Mouse (Mus musculus) ovary, postnatal 14 days (tissue): ENCODE data around the gene Actr10.

Source experiments
- DNase-seq: peaks from one replicate; pipeline ENCODE4 v3.0.0; 2022; ENCODE audit warnings: low spot score

The Actr10 gene

DNA sequence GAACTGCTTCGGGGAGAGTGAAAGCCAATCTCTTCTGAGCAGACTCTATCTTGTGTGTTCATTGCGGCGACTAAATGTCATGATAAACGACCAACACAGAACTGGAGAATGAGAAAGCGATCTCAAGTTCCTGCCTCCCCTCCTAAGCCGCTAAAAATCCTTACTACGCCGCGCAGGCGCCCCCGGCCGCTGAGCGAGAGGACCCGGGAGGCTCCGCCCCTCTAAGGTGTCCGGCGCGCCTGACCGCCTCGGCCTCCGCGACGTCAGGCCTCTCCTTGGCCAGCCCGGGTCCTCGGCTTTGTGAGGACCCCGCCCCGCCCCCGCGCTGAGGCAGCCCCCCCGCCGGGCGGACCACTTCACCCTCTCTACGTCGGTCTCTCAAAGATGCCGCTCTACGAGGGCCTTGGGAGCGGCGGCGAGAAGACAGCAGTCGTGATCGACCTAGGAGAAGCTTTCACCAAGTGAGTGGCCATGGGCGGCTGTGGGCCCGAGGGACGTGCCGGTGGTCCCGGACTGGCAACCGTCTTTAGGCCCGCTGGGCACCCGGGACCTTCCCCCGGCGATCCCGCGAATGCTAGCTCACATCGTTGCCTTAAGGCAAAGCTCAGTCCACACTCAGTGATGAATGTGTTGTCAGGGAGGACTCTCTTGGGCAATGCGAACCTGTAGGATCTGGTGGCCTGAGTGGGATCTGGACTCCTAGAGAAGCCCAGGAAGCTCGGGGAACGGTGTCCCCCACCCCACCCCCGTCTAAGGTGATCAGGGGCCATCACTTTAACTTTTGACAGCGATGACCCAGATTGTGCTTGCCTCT is at the start of gene Actr10:
Actr10 (plus strand) TSS at position 287 of the 814 bp plus-strand sequence.
- DNase-seq, result peak; percentile 94

DNA sequence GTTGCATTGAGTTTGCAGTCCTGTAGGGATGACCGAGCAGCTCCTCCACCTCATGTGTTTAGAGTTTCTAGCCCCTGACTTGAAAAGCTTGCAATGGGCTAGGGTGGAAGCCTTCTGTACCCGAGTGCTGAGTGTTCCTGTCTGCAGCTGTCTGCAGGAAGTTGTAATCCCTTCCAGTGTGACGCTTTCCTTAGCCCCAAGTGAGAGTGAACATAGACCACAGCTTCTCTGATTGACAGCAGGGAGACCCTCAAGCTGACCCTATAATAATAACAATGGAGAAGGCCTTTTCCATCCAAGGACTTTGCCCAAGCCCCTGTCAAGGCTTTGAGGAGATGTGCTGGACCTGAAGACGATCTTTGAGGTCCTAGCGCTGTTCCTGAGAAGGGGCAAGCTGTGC is 47.3 kb upstream of the Actr10 start:
- no peak for DNase-seq

DNA sequence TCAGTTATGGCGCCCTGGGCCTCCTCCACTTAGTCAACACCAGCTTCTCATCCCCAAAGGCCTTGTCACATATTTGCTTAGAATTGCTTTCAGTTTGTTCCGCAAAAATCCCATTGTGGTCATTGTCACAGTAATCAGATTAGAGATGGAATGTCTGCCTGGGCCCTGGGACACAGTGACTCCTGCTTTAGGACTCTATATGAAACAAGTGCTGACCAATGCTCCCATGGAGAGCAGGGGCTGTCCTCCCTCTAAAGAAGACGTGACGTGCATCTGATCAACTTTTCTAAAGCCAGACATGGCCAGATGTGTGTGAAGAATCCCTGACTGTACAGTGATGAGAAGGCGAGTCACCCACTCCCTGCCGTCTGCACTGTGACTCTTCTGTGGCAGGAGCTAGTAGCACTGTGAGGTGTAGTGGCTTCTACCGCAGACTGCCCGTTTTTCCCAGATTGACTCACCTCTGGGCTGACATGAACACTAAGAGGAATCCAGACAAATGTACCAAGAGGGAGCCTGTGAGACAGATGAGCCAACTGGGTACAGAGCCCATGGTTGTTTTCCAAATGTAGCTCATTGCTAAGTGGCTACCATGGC is 46.7 kb upstream of the Actr10 start:
- DNase-seq, result no peak

DNA sequence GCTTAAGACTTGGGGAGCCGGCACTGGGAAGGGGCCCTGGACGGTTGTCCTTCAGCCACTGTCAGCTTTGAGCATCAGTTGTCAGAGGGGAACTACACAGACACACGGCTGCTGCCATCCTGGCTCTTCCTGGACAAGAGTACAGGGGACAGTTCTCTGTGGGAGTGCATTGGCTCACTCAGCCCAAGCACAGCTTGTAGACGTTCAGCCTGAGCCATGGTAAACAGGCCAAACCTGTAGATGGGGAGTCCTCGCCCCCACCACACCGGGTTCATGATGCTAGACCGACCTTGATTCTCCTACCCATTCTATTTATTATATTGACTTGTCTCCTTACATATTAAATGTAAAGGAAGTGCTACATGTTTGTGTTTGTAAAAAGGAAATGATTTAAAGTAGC is 42.4 kb upstream of the Actr10 start:
- DNase-seq, result no peak

DNA sequence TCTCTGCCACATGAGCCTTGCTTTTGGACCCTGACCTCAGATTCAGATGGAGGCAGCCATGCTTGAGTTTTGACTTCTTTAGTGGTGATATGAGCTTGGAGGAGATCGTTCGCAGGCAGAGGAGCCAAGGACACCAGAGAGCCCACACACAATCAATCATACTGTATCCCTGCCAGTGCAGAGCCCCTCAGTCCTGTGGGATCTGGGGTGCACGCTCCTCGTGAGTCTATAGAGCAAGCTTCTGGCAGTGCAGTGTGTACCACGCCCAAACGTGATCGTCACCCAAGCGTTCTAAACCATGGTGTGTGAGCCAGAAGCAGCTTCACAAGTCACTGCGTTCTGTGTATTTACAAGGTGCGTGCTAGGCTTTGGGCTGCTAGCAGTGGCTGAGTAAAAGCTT is 41.6 kb upstream of the Actr10 start:
- DNase-seq, result no peak

DNA sequence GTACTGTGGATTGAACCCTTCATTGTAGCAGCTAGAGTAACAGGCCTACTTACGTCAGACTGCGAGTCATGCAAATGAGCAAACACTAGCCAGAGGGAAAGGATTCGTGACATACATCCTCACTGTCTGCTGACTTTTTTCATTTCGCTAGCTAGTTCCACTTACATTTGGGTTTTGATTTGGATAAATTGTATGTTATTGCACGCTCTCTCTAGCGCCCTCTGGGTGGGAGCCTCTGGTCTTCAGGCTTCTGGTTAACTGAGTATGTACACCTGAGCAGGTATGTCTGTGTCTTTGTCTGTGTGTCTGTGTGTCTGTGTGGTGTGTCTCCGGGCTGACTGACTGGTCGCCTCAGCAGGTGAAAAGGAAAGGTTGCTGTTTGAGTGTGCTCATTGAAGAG is 40.2 kb upstream of the Actr10 start:
- DNase-seq, result no peak

DNA sequence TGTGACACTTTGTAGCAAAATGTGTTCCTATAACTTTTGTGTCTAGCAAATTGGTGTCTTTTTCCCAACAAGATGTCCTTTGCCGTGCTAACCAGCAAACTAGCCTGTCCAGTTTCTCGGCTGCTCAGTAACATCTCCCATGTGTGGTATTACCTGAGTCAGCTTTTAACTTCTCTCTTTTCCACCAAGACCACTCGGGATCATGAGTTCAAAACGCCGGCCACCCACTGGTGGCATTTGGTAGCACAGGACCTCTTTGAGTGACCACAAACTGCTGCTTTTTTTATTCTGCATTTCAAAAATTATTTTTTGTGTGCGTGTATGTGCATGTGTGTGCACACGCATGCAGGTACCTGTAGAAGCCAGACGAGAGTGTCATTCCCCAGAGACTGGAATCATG is 39.2 kb upstream of the Actr10 start:
- DNase-seq, result no peak

DNA sequence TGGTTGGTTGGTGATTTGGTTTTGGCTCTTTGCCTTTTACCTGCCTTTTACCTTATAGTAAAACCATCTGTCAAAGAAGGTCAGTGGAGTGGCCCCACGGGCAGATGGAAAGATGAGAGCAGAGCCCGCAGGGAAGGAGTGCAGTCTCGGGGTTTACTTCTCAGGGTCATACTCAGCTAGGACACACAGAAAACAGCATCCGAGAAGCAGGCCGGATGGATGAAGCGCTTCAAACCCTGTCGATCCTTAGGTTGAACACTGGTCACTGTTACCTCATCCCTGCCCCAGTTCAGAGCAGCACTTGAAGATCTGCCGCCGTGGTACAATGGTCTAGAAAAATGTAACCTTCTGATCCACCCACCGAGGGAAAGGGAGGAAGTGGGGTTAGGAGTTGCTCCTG is 33.2 kb upstream of the Actr10 start:
- no peak for DNase-seq

DNA sequence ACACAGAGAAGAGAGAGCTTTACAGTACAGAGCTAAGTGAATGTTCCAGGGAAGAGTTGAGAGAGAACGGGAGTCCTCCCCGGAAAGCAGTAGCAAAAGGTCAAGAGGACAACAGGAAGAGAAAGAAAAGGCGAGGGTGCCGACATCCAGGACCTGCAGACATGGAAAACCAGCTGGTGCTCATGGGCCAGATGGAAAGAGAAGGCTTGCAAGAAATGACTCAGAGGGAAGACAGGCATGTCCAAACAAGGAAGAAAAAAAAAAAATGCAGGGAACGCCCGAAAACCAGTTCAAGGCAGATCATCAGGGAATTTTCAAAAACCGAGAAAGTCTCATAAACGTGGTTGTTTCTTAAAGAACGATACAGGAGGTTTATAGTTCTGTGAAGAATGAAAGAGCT is 30.8 kb upstream of the Actr10 start:
- no peak for DNase-seq

DNA sequence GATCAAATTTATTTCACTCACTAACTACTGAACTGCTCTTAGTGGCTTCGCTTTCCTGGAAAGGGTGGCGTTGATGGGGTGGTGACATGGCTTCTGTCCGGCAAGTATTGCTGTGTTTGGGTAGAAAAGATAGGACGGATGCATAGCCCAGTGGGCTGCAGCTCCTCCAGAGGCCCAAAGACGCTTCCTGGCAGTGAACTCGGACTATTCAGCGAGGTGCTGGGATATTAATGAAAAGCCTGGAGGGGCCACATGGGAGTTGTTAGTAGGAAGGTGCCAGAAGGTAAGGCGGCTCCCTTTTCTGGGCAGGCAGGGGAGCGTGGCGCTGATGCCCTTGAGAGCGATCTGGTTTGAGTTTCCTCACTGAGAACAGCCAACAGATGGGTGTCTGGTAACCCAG is 30.0 kb upstream of the Actr10 start:
- DNase-seq, result no peak

DNA sequence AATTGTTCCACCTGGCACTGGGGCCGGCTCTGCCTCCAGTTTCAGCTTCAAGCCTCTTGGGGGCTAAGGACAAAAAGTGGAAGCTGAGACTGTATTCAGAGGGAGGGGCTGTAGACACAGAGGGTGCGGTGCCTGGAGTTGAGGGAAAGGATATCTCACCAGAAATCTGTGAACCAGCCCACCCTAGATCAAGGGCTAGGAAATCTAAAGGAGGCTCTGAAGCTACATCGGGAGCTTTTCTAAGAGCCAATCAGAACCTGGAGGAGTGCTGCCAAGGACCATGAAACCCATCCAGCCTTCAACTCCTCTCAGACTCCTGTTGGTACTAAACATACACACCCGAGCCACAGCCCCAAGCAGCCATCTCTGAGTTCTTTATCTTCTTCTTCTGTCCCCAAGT is 29.6 kb upstream of the Actr10 start:
- DNase-seq, result no peak

DNA sequence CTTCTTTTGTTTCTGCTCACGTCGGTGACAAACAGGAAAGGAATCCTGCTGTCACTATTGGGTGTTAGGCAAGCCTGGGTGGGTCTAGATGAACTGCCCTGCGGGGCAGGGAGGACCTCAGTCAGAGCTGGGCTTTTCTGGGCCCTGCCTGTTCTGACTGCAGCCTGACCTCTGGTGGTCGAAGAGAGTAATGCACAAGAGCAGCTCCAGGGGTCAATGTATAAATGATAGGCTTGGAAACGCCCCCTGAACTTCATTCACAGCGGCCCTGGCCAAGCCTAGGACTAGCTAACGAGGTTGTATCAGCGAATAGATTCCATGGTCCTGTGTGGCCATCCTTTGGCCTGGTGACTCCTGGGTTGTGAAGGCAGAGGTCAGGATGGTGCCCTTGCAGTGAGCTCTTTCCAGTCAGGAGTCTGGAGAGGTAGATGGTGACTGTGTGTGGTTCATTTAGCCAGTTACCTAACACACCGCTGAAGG is 27.4 kb upstream of the Actr10 start:
- DNase-seq, result peak; percentile 82

DNA sequence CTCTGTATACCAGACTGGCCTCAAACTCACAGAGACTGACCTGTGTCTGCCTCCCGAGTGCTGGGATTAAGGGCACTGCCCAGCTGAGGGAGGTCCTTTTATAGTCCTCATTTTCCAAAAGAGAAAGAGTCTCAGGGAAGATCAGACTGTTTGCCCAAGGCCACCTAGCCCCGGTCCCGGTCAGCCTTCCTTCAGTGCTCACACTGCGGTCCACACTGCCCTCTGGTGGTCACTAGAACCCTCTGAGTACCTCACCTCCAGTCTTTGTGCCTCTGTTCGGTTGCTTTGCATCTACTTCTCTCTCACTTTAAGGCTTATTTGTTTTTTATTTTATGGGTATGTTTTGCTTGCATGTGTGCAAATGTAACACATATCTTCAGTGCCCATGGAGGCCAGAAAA is 26.6 kb upstream of the Actr10 start:
- DNase-seq, result peak; percentile 84

DNA sequence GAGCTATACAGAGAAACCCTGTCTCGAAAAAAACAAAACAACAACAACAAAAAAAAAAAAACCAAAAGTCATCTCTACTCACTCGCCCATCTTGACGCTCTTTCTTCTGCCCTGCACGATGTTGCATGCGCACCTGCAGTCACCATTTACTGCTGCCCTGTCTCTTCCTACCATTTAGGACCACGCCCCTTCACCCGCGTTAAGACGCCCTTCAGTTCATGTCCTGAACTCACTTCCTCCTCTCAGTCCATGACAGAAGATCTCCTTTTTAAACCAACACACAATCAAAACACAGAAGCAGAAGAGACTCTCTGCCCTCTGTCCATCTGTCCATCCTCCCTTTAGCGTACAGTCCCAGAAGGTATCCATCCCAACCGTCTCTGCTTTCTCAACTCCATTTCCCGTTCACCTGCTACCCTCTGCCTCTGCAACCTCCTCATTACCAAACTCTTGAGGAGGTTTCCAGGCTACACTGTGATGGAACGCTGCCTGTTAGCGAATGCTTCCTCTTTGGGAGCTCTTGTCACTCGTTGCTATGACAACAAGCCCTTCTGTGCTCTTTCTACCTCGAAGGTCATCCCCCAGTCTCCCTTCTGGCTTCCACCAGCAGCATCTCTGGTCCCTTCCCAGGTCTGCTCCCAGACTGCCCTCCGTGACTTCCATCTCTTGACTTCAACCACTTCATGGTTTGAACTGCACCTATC is 25.8 kb upstream of the Actr10 start:
- DNase-seq, result no peak

DNA sequence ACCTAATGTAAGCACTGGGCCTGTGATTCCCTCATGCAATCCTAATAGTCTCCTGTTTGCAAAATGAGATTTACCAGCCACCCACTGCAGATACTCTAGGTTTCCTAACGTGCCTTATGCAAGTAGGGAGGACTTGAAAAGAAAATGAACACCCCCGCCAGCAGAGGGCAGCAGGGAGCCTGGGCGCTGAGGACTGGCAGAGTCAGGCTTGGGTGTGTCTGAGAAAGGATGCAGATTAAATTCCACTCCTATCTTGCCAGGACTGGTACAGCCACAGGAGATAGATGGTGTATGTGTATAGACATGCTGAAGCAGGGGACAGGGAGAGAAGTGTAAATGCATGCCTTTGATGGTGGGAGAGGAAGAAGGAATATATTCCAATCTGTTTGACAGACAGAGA is 24.2 kb upstream of the Actr10 start:
- DNase-seq, result peak; percentile 34

DNA sequence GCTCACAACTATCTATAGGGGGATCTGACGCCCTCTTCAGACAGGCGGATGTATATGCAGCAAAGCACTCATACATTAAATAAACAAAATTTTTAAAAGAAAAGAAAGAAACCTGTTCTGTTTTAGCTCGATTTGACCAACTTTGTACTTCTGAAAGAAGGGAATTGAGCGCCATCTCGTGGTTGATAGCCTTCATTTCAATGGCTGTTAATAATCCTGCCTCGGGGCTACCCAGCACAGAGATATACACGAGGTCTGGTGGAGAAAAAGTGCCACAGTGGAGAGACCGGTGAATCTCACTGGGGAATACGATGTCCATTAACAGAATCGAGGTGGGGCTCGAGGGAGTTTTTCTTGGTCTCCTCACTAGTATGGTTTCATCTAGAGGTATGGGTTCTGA is 23.3 kb upstream of the Actr10 start:
- DNase-seq, result no peak

DNA sequence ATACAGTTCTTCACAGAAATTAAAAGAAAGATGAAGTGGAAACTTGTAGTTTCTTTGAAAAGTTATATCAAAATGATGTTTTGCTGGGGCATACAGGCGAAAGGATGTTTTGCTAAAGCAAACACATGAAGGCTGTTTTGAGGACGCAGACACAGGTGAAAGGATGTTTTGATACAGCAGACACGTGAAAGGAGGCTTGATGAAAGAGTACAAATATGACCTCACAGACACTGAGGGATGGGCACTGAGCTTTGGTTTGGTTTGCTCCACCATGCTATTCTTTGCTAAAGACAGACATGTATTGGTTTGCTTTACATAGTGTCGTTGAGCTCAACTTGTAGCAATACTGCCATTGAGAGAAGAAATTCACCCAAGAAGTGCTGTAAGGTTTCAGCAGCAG is 7.9 kb upstream of the Actr10 start:
- DNase-seq, result no peak

DNA sequence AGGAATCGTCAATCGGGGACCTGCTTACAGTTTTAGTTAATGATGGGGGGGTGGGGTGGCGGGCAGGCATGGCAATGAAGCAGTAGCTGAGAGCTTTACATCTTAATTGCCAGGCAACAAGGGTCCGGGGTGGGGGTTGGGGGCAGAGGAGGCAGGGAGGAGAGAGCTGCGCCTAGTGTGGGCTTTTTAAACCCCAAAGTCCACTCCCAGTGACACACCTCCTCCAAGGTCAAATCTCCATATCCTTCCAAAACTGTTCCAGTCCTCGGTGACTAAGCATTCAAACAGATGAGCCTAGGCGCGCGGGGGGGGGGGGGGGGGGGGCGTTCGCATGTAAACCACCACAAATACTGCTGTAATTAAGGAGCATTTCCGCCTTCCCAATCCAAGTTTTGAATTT is 507 bp upstream of the Actr10 start:
- DNase-seq, result peak; percentile 5

DNA sequence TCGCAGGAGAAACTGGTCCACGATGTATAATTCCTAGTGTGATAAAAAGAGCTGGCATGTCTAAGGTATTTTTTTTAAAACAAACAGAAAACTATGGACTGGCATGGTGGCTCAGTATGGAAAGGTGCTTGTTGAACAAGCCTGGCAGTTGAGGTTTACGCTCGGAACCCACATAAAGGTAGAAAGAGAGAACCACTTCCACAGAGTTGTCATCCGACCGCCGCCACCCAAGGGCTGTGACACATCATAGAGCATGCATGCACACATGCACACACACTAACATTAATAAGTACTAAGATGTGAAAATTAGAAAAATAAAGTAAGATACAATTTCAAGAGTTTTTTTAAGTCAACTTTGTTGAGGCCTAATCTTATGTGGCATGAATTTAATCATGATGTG is 3.1 kb downstream of the Actr10 start:
- no peak for DNase-seq

DNA sequence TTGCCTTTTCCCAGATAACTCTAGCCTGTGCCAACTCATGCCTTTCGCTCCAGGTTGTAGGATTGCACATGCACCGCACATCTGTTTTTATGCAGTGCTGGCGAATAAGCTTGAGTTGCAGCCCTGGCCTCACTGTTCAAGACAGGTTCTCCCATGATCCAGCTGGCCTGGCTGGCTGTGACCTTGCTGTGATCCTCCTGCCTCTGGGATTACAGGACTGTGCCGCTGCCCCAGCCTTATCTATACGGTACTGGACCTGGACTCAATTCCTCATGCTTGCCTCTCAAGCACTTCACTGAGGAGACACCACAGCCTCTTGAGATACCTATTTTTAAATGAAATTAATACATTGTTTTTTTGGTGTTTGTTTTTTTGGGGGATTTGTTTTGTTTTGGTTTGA is 6.5 kb downstream of the Actr10 start:
- DNase-seq, result no peak

DNA sequence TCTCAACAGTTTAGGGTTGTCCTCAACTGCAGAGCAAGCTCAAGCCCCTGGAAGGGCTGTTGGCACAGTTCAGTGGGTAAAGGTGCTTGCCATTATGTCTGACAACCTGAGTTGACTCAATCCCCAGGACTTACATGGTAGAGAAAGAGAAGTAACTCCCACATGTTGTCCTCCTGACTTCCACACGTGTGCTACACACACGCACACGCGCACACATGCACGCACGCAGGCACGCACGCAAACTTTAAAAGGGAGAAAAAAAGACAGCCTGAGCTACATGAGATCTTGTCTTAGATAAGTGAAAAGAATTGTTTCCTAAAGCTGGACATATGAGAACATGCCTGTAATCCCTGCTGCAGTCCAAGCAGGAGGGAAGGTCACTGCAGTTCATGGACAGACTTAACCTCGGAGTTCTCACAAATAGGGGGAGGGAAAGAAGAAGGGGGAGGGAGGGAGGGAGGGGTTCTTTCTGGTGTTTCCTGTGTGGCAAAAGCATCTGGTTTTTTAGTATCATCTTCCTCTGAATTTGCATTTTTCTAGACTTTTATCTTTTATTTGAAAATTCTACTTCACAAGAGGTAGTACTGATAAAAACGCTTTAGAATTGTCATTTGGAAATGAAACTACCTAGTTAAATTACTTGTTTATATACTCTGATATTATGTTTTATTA is 9.1 kb downstream of the Actr10 start:
- no peak for DNase-seq

DNA sequence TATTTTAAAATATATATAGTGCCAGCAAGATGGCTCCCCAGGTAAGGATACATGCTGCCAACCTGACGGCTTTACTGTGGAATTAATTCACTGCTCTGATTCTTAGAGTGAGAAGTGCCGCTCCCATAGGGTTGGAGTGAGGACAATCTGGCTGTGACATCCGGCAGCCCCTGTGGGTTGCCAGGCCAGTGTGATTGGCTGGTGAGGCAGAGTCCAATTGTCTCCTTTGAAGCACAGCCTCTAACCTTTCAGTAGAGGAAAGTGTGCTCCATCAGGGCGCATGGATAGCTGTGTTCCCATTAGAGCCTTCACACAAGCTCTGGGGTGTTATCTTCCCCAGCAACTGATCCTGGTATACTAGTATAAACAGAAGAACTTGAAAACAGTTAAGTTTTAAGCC is 21.0 kb downstream of the Actr10 start:
- no peak for DNase-seq

DNA sequence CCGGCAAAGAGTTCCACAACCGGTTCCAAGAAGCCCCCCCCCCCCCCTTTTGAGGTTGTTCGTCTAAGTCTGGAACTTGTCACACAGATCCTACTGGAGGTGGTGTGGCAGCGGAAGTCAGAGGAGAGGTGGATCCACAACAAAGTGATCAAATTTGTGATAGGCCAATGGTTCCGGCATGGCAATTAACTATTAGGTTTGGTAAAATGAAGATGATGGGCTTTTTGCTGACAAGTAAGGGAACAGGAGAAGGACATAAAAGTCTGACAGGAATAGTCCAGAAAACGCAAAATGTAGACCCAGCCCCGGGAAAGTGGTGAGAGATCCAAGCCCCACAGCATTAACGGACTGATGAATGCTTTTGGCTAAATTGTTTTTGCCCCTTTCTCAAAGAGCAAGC is 29.9 kb downstream of the Actr10 start:
- DNase-seq, result no peak
